Mouse (Mus musculus) hindbrain, postnatal 0 days (tissue): ENCODE data around the gene Schip1. TPM values are rescaled to one million over a fixed set of nuclear protein-coding genes. Genes with fewer than 3 reads are reported as not detected.

Experiments used
- ATAC-seq: fragments of 200-750 bp; cut with Nextera tagmentation; 2 replicates; pipeline ENCODE4 v1.8.0; 2017; ENCODE audit warnings: mild to moderate bottlenecking, moderate TSS enrichment, moderate library complexity
- DNase-seq: peaks from one replicate; pipeline ENCODE4 v3.0.0-alpha.2; 2015; ENCODE audit warnings: low spot score
- H3K27ac ChIP-seq: fragments of 300-500 bp; sonication (generic); 2 replicates; pipeline ENCODE4 v1.5.1; 2014; ENCODE audit warnings: mild to moderate bottlenecking
- H3K27me3 ChIP-seq: fragments of 300-500 bp; sonication (generic); 2 replicates; pipeline ENCODE4 v1.6.1; 2014; ENCODE audit warnings: low read length, mixed read lengths; ENCODE audit not compliant: insufficient read depth
- H3K36me3 ChIP-seq: fragments of 300-500 bp; sonication (generic); 2 replicates; pipeline ENCODE4 v1.6.1; 2014; ENCODE audit warnings: low read length, mixed read lengths; ENCODE audit not compliant: insufficient read depth
- H3K4me1 ChIP-seq: fragments of 300-500 bp; sonication (generic); 2 replicates; pipeline ENCODE4 v1.6.1; 2014; ENCODE audit warnings: antibody characterized with exemption, low read length, mixed read lengths; ENCODE audit not compliant: insufficient read depth
- H3K4me2 ChIP-seq: fragments of 300-500 bp; sonication (generic); 2 replicates; pipeline ENCODE4 v1.6.1; 2014; ENCODE audit warnings: low read depth, mild to moderate bottlenecking, low read length, moderate library complexity, mixed read lengths
- H3K4me3 ChIP-seq: fragments of 300-500 bp; sonication (generic); 2 replicates; pipeline ENCODE4 v1.5.1; 2014; ENCODE audit warnings: low read length
- H3K9ac ChIP-seq: fragments of 300-500 bp; sonication (generic); replicated peaks from 2 replicates; pipeline ENCODE4 v1.6.1; 2014; ENCODE audit warnings: mild to moderate bottlenecking, low read length, moderate library complexity, mixed read lengths
- H3K9me3 ChIP-seq: fragments of 300-500 bp; sonication (generic); 2 replicates; pipeline ENCODE4 v1.6.1; 2016; ENCODE audit warnings: low read length, mixed read lengths
- CTCF ChIP-seq: IDR thresholded peaks from 2 replicates; pipeline ENCODE4 v1.5.1; 2016; ENCODE audit warnings: antibody characterized with exemption, control low read depth, low read depth
- WGBS: fragments of 180-500 bp; shearing (Covaris S2); extraction: QIAGEN DNeasy Blood & Tissue Kit; methylation state at CpG from one replicate; pipeline ENCODE4 v1.1.7; 2014; 5-methylcytosine and 5-hydroxymethylcytosine counted together
- polyA plus RNA-seq: library from polyadenylated mRNA; unstranded; fragments of >200 nt; fragmentation: Nextera tagmentation; extraction: Ambion mirVana; gene quantifications from 2 replicates; pipeline ENCODE4 v1.2.1, GENCODE M21; 2015
- total RNA-seq: library from RNA; depleted of rRNA; stranded (reverse); fragments of >200 nt; gene quantifications from 2 replicates; pipeline ENCODE4 v1.2.3, GENCODE M21; 2014

Schip1 gene
- total and polyA plus RNA-seq, 2 experiments from 2014 or later: 94.3 to 163 TPM

- no peaks in the 10 kb centered on the region for H3K4me1 ChIP-seq
- no peak for TF ChIP-seq CTCF
- no peak overlapping the region for H3K4me2 ChIP-seq
- H3K4me3 ChIP-seq: no peak overlapping the region
- no peak overlapping the region for H3K9ac ChIP-seq
- no peak overlapping the region for H3K27ac ChIP-seq
- H3K36me3 ChIP-seq: 0 out of 2 replicates have a peak, but pooled peaks cover under 1% of the 10 kb centered on the region
- H3K27me3 ChIP-seq: no peaks in the 10 kb centered on the region
- no peak for DNase-seq
- no peak for ATAC-seq
- 85% methylated on average over 3 of the region's 3 CpGs for WGBS
- H3K9me3 ChIP-seq: no peaks in the 10 kb centered on the region
These were observed 568.1 kb downstream of the Schip1 start for GRCm38 (mm10) chr3:68632714-68633113.

- no peak overlapping the region for H3K27ac ChIP-seq
- no peaks in the 10 kb centered on the region for H3K9me3 ChIP-seq
- H3K27me3 ChIP-seq: no peaks in the 10 kb centered on the region
- no peak overlapping the region for H3K9ac ChIP-seq
- no peak for TF ChIP-seq CTCF
- 94% methylated on average over 4 of the region's 4 CpGs for WGBS
- no peak overlapping the region for H3K4me2 ChIP-seq
- H3K4me1 ChIP-seq: no peaks in the 10 kb centered on the region
- DNase-seq (no peak), ATAC-seq (no peak)
- H3K36me3 ChIP-seq: no peaks in the 10 kb centered on the region
- H3K4me3 ChIP-seq: no peak overlapping the region
These were observed 569.0 kb downstream of the Schip1 start for GRCm38 (mm10) chr3:68633577-68633976.

- Histone ChIP-seq H3K36me3 (no peaks in the 10 kb centered on the region), H3K27ac (no peak overlapping the region), H3K9ac (no peak overlapping the region), H3K27me3 (no peaks in the 10 kb centered on the region), H3K4me3 (no peak overlapping the region), H3K4me1 (no peaks in the 10 kb centered on the region), H3K4me2 (no peak overlapping the region), H3K9me3 (no peaks in the 10 kb centered on the region)
- ATAC-seq (peak; percentile 61; the same call in 1 of the 2 replicates), DNase-seq (peak; percentile 31)
- no peak for TF ChIP-seq CTCF
- 26% methylated on average over 7 of the region's 7 CpGs for WGBS
These were observed 573.4 kb downstream of the Schip1 start for GRCm38 (mm10) chr3:68637960-68638359.

- H3K4me3 ChIP-seq: no peak overlapping the region
- H3K4me2 ChIP-seq: no peak overlapping the region
- no peaks in the 10 kb centered on the region for H3K27me3 ChIP-seq
- no peak overlapping the region for H3K9ac ChIP-seq
- ATAC-seq: no peak
- no peak for TF ChIP-seq CTCF
- no peaks in the 10 kb centered on the region for H3K4me1 ChIP-seq
- WGBS: 93% methylated on average over 1 of the region's 1 CpGs
- no peak for DNase-seq
- H3K36me3 ChIP-seq: no peaks in the 10 kb centered on the region
- no peak overlapping the region for H3K27ac ChIP-seq
- H3K9me3 ChIP-seq: no peaks in the 10 kb centered on the region
These were observed 574.1 kb downstream of the Schip1 start for GRCm38 (mm10) chr3:68638703-68639102.

- ATAC-seq (no peak), DNase-seq (no peak)
- 88% methylated on average over 7 of the region's 7 CpGs for WGBS
- H3K27ac ChIP-seq: no peak overlapping the region
- no peaks in the 10 kb centered on the region for H3K27me3 ChIP-seq
- H3K36me3 ChIP-seq: no peaks in the 10 kb centered on the region
- no peak overlapping the region for H3K4me2 ChIP-seq
- H3K9ac ChIP-seq: no peak overlapping the region
- no peaks in the 10 kb centered on the region for H3K9me3 ChIP-seq
- H3K4me3 ChIP-seq: no peak overlapping the region
- no peaks in the 10 kb centered on the region for H3K4me1 ChIP-seq
- no peak for TF ChIP-seq CTCF
These were observed 578.3 kb downstream of the Schip1 start for GRCm38 (mm10) chr3:68642935-68643334.

- peak; percentile 49 for TF ChIP-seq CTCF
- H3K27me3 ChIP-seq: no peaks in the 10 kb centered on the region
- H3K27ac ChIP-seq: no peak overlapping the region
- DNase-seq (peak; percentile 12), ATAC-seq (no peak)
- no peaks in the 10 kb centered on the region for H3K4me1 ChIP-seq
- no peaks in the 10 kb centered on the region for H3K36me3 ChIP-seq
- no peak overlapping the region for H3K4me2 ChIP-seq
- no peak overlapping the region for H3K9ac ChIP-seq
- 89% methylated on average over 6 of the region's 6 CpGs for WGBS
- H3K4me3 ChIP-seq: no peak overlapping the region
- no peaks in the 10 kb centered on the region for H3K9me3 ChIP-seq
These were observed 582.0 kb downstream of the Schip1 start for GRCm38 (mm10) chr3:68646387-68647130.

GRCm38 (mm10) chr3:68647282-68647681 is 582.7 kb downstream of the Schip1 start:
- Histone ChIP-seq H3K4me3 (no peak overlapping the region), H3K4me1 (no peaks in the 10 kb centered on the region), H3K9me3 (no peaks in the 10 kb centered on the region), H3K36me3 (no peaks in the 10 kb centered on the region), H3K4me2 (no peak overlapping the region), H3K9ac (no peak overlapping the region), H3K27ac (no peak overlapping the region), H3K27me3 (no peaks in the 10 kb centered on the region)
- 95% methylated on average over 3 of the region's 3 CpGs for WGBS
- no peak for DNase-seq
- no peak for ATAC-seq
- TF ChIP-seq CTCF: no peak
